Mouse (Mus musculus) liver, postnatal 0 days (tissue): ENCODE results near the gene Wdr83. TPM values are rescaled to one million over a fixed set of nuclear protein-coding genes. Genes with fewer than 3 reads are reported as not detected.

ENCODE experiments used
- ATAC-seq: fragments of 200-750 bp; cut with Nextera tagmentation; 2 replicates; pipeline ENCODE4 v1.8.0; 2017; ENCODE audit warnings: mild to moderate bottlenecking, moderate library complexity
- DNase-seq: peaks from one replicate; pipeline ENCODE4 v3.0.0-alpha.2; 2016
- H3K27ac ChIP-seq: fragments of 300-500 bp; sonication (generic); 2 replicates; pipeline ENCODE4 v1.5.1; 2014; ENCODE audit warnings: antibody characterized with exemption, moderate library complexity, mild to moderate bottlenecking, low read depth
- H3K27me3 ChIP-seq: fragments of 300-500 bp; sonication (generic); 2 replicates; pipeline ENCODE4 v1.6.1; 2014; ENCODE audit warnings: low read length, control low read depth, mixed read lengths; ENCODE audit not compliant: insufficient read depth
- H3K36me3 ChIP-seq: fragments of 300-500 bp; sonication (generic); replicated peaks from 2 replicates; pipeline ENCODE4 v1.6.1; 2014; ENCODE audit warnings: mild to moderate bottlenecking, control low read depth, low read length, moderate library complexity, mixed read lengths; ENCODE audit not compliant: insufficient read depth
- H3K4me1 ChIP-seq: fragments of 300-500 bp; sonication (generic); 2 replicates; pipeline ENCODE4 v1.6.1; 2014; ENCODE audit warnings: antibody characterized with exemption, mild to moderate bottlenecking, control low read depth; ENCODE audit not compliant: insufficient read depth
- H3K4me2 ChIP-seq: fragments of 300-500 bp; sonication (generic); 2 replicates; pipeline ENCODE4 v1.6.1; 2014; ENCODE audit warnings: low read depth, mild to moderate bottlenecking, low read length, moderate library complexity, mixed read lengths
- H3K4me3 ChIP-seq: fragments of 300-500 bp; sonication (generic); 2 replicates; pipeline ENCODE4 v1.5.1; 2014; ENCODE audit warnings: low read depth, low read length
- H3K9ac ChIP-seq: fragments of 300-500 bp; sonication (generic); replicated peaks from 2 replicates; pipeline ENCODE4 v1.6.1; 2014; ENCODE audit warnings: mild to moderate bottlenecking, moderate library complexity
- H3K9me3 ChIP-seq: fragments of 300-500 bp; sonication (generic); 2 replicates; pipeline ENCODE4 v1.6.1; 2016; ENCODE audit warnings: mild to moderate bottlenecking, control low read depth, low read length, mixed read lengths
- CTCF ChIP-seq: sonication (generic); IDR thresholded peaks from 2 replicates; pipeline ENCODE4 v1.5.1; 2016; ENCODE audit warnings: antibody characterized with exemption, low read depth
- EP300 ChIP-seq: IDR thresholded peaks from 2 replicates; pipeline ENCODE4 v1.6.1; 2016; ENCODE audit warnings: antibody characterized with exemption, low read depth, mild to moderate bottlenecking
- WGBS: fragments of 180-500 bp; shearing (Covaris S2); extraction: QIAGEN DNeasy Blood & Tissue Kit; methylation state at CpG from one replicate; pipeline ENCODE4 v1.1.7; 2014; ENCODE audit not compliant: insufficient replicate concordance; 5-methylcytosine and 5-hydroxymethylcytosine counted together
- polyA plus RNA-seq: library from polyadenylated mRNA; unstranded; fragments of >200 nt; fragmentation: Nextera tagmentation; extraction: Ambion mirVana; gene quantifications from 2 replicates; pipeline ENCODE4 v1.2.1, GENCODE M21; 2015

Gene Wdr83
- polyA plus RNA-seq, 1 experiment from 2014 or later, result 18.4 TPM

GRCm38 (mm10) chr8:85074617-85075016 lies 6.5 kb downstream of the Wdr83 start:
- ATAC-seq, result no peak

DNA sequence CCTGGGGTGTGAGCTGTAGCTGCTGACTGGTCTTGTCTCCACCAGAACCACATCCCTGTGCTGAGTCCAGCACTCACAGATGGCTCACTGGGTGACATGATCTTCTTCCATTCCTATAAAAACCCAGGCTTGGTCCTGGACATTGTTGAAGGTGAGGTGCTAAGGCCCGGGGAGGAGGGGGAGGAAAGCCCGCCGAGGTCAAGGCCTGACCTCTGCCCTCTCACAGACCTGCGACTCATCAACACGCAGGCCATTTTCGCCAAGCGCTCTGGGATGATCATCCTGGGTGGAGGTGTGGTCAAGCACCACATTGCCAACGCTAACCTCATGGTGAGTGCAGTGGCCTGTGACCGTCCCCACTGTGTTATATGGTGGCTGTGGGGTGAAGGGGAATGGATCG lies 6.9 kb downstream of the Wdr83 start:
- Histone ChIP-seq H3K9me3 (no peaks in the 10 kb centered on the region), H3K4me3 (no peak overlapping the region), H3K36me3 (peaks cover 35% of the 10 kb centered on the region), H3K9ac (no peak overlapping the region), H3K27ac (no peak overlapping the region), H3K27me3 (no peaks in the 10 kb centered on the region), H3K4me2 (no peak overlapping the region), H3K4me1 (peaks cover 16% of the 10 kb centered on the region)
- 75% methylated on average over 10 of the region's 10 CpGs for WGBS
- DNase-seq (no peak), ATAC-seq (no peak)
- TF ChIP-seq CTCF, result no peak
- TF ChIP-seq EP300, result no peak

More at GRCm38 (mm10) chr8:85074617-85075016, 6.5 kb downstream of the Wdr83 start:
- H3K4me1 ChIP-seq, result peaks cover 18% of the 10 kb centered on the region
- H3K4me2 ChIP-seq, result no peak overlapping the region
- no peak overlapping the region for H3K27ac ChIP-seq
- peaks cover 35% of the 10 kb centered on the region for H3K36me3 ChIP-seq
- TF ChIP-seq CTCF (no peak), EP300 (no peak)
- DNase-seq, result no peak
- 86% methylated on average over 10 of the region's 10 CpGs for WGBS
- no peaks in the 10 kb centered on the region for H3K27me3 ChIP-seq
- no peak overlapping the region for H3K9ac ChIP-seq
- no peaks in the 10 kb centered on the region for H3K9me3 ChIP-seq
- H3K4me3 ChIP-seq, result no peak overlapping the region

DNA sequence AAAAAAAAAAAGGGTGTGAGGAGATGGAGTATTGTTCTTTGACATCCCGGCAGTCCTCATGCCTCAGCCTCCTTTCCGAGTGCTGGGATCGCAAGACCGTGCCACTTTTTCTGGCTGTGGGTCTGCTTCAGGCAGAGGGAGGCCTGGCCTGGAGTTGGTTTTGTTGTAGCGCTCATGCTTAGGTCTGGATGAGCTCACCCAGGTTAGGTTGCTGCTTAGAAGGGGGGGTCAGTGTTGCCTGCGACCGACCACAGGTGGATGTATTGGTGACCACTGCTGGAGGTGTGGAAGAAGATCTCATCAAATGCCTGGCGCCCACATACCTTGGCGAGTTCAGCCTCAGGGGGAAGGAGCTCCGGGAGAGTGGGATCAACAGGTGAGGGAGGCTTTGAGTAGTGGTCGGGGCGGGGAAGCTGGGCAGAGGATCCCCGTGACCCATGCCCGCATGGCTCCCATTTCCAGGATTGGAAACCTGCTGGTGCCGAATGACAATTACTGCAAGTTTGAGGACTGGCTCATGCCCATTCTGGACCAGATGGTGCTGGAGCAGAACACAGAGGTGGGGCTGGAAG lies 8.0 kb downstream of the Wdr83 start:
- Histone ChIP-seq H3K27ac (no peak overlapping the region), H3K4me3 (no peak overlapping the region), H3K9ac (no peak overlapping the region), H3K27me3 (no peaks in the 10 kb centered on the region), H3K36me3 (peaks cover 30% of the 10 kb centered on the region), H3K4me2 (no peak overlapping the region), H3K9me3 (no peaks in the 10 kb centered on the region), H3K4me1 (peaks cover 16% of the 10 kb centered on the region)
- 88% methylated on average over 15 of the region's 15 CpGs for WGBS
- no peak for ATAC-seq
- TF ChIP-seq CTCF (no peak), EP300 (no peak)
- DNase-seq, result no peak

DNA sequence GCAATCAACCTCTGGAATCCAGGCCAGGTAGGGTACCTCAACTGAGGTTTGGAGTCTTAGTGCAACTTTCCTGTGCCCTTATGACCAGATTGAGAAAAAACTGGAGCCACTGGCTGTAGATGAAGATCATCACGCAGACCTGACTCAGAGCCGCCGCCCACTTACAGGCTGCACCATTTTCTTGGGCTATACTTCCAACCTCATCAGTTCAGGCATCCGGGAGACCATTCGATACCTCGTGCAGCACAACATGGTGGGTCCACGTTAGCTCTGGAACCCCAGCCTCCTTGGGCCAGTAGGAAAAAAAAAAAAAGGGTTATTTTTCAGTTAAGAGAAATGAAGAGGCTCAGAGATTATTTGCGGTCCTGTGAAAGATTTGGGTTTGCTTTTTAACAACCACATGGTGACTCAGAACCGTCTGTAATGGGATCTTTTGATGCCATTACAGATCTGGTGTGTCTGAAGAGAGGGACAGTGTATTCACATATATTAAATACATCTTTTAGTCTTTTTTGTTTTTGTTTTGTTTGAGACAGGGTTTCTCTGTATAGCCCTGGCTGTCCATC lies 8.7 kb downstream of the Wdr83 start:
- peaks cover 16% of the 10 kb centered on the region for H3K4me1 ChIP-seq

GRCm38 (mm10) chr8:85071514-85072281 lies 9.4 kb downstream of the Wdr83 start, which contains the start of gene Dhps:
Dhps (plus strand) TSS chr8:85071757.
- TF ChIP-seq EP300 (no peak), CTCF (no peak)
- peak within 1 kb of the TSS; percentile 78 for H3K4me2 ChIP-seq
- WGBS, result 0% methylated on average over 68 of the region's 68 CpGs
- peak within 1 kb of the TSS; percentile 91 for H3K9ac ChIP-seq
- peak within 1 kb of the TSS; percentile 94 for H3K4me3 ChIP-seq
- peaks cover 30% of the 10 kb centered on the region for H3K36me3 ChIP-seq
- peak within 1 kb of the TSS; percentile 98 for H3K27ac ChIP-seq
- DNase-seq (peak; percentile 92), ATAC-seq (peak; percentile 91)
- H3K9me3 ChIP-seq, result no peaks in the 10 kb centered on the region
- peaks cover 16% of the 10 kb centered on the region for H3K4me1 ChIP-seq
- H3K27me3 ChIP-seq, result no peaks in the 10 kb centered on the region

More for the DNA sequence above, 8.7 kb downstream of the Wdr83 start:
- TF ChIP-seq CTCF (no peak), EP300 (no peak)
- peak overlapping the region; percentile 94 for H3K4me3 ChIP-seq
- ATAC-seq, result no peak
- no peak for DNase-seq
- H3K36me3 ChIP-seq, result peaks cover 30% of the 10 kb centered on the region
- peak overlapping the region; percentile 98 for H3K27ac ChIP-seq
- peak overlapping the region; percentile 91 for H3K9ac ChIP-seq
- H3K9me3 ChIP-seq, result no peaks in the 10 kb centered on the region
- no peaks in the 10 kb centered on the region for H3K27me3 ChIP-seq
- WGBS, result 35% methylated on average over 9 of the region's 9 CpGs
- peak overlapping the region; percentile 78 for H3K4me2 ChIP-seq

GRCm38 (mm10) chr8:85071041-85071440 lies 10.1 kb downstream of the Wdr83 start:
- peak overlapping the region; percentile 94 for H3K4me3 ChIP-seq
- peak; percentile 67 for ATAC-seq

More at GRCm38 (mm10) chr8:85071041-85071440, 10.1 kb downstream of the Wdr83 start:
- peak overlapping the region; percentile 78 for H3K4me2 ChIP-seq
- peak overlapping the region; percentile 98 for H3K27ac ChIP-seq
- peak; percentile 25 for TF ChIP-seq CTCF
- TF ChIP-seq EP300, result no peak; the same call in 1 of the 2 replicates
- no peaks in the 10 kb centered on the region for H3K27me3 ChIP-seq
- 53% methylated on average over 5 of the region's 5 CpGs for WGBS
- no peak overlapping the region for H3K9ac ChIP-seq
- DNase-seq, result peak; percentile 48
- H3K9me3 ChIP-seq, result no peaks in the 10 kb centered on the region
- H3K36me3 ChIP-seq, result peaks cover 23% of the 10 kb centered on the region
- peaks cover 16% of the 10 kb centered on the region for H3K4me1 ChIP-seq
